Mouse (Mus musculus): ENCODE data around the gene Fam78a.
A peak's percentile ranks its signal among the peaks of the same experiment; 100 is the strongest.

DNA sequence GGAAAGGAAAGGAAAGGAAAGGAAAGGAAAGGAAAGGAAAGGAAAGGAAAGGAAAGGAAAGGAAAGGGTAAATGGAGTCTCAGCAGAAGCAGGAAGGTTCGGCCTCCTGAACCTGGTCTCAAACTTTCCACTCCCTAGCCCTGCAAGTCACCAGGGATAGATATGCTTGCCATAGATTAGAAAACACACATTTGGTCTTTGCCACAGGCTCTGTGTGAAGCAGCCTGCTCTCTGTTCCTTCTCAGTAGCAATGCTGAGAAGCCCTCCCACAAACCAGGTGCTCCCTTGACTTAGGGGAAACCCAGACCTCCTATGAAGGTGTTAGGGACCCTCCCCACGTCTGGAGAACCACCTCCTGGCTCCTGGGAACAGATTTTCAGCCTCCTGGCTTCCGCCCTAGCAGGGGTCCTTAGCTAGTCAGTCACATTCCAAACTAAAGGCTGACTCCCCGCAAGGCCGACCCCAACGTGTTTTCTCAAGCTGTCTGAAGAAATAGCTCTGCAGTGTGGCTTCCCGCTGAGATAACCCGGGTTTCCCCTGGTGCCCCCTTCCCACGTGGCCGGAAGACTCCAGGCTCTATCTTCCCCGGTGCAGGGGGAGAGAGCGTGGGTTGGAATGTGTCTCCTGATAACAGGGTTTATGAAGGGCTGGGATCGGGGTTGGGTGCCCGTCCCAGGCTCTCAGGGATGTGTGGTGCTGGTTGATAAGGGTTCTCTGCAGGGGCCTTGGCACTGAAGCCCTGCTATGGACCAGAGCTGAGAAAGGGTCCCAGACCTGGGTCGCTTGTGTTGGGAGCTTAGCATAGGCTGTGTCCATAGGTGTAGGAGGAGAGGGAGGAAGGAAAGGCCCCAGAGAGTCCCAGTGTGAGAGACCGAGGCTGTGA, 43.2 kb upstream of the Fam78a start:
- peak; percentile 99 for TF ChIP-seq EP300 (IDR thresholded peaks at IDR 0.05; ENCODE audit: low read depth)
- TF ChIP-seq CTCF (IDR thresholded peaks at IDR 0.05; ENCODE audit: low read depth) = no peak

All from liver, postnatal 0 days (tissue).